In the genomic region with DNA sequence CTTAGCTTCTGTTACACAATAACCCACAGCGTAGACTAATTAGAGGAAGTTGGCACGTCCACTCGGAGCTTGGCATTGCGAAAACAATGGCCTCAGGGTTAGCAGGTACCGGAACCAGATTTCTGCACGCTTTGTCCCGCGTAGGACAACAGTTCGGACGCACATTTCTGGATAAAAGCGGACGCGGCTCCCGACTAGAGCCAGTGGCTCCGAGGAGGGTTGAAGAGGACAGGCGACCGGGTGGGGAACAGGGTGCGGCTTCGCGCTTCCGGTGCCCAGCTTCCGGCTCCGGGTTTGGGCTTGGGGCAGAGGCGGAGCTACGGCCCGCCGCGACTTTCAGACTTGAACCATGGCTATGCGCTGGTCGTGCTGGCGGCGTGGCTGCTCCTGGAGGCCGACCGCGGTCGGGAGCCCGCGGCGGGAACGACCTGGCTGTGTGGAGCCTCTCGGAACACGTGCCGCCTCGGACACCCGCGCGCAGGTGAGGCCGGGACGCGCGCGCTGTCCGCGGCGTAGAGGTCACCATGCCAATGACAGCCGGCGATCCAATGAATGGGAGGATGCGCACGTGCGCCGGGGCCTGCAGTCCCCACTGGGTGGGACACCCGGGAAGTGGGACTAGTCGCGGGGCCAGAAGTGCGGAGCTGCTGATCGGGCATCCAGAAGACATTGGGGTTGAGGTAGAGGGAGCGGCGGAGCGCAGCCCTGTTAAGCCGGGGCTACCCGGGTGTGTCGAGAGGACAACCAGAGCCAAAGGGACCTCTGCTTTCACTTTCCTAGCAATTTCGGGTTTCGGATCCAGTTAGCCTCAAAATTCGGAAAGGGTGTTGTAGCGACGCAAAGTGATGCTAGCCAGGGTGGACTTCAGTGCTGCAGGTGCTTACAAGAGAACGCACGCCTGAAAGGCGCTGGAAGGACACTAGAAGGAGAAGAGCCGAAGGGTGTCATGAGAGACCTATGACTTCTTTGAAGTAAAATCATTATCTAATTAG, we compare ENCODE assay signal across 7 mouse cellular contexts. TPM values are rescaled to one million over a fixed set of nuclear protein-coding genes. Genes with fewer than 3 reads are reported as not detected.
A peak's percentile ranks its signal among the peaks of the same experiment; 100 is the strongest.
DNase-seq lines count a peak whose midpoint lies in the region; ATAC-seq lines count a peak whose summit lies in the region.

A gene (plus strand): TSS at position 241 of the 992 bp plus-strand sequence.

- H3K27me3 ChIP-seq in intestine, embryonic 15.5 days (replicated peaks): no peaks in the 10 kb centered on the region
- no peaks in the 10 kb centered on the region for H3K27me3 ChIP-seq in midbrain, embryonic 10.5 days (ENCODE audit: low read depth, poor library complexity, severe bottlenecking)

- no peaks in the 10 kb centered on the region for H3K9me3 ChIP-seq in intestine, embryonic 15.5 days
- no peaks in the 10 kb centered on the region for H3K9me3 ChIP-seq in midbrain, embryonic 10.5 days (replicated peaks)

- H3K9ac ChIP-seq in intestine, embryonic 15.5 days: peak within 1 kb of the TSS; percentile 80

- peak within 1 kb of the TSS; percentile 87 for H3K27ac ChIP-seq in intestine, embryonic 15.5 days
- H3K27ac ChIP-seq in midbrain, embryonic 10.5 days (replicated peaks): peak within 1 kb of the TSS; percentile 92

- peak within 1 kb of the TSS; percentile 94 for H3K4me3 ChIP-seq in intestine, embryonic 15.5 days (replicated peaks)
- peak within 1 kb of the TSS; percentile 91 for H3K4me3 ChIP-seq in midbrain, embryonic 10.5 days

- intact Hi-C loops in gastrocnemius, postnatal 36 days (cut with DNase I): loop anchor here (1.0 to 2.0 kb wide), 2 partner anchors 173 to 261 kb away; a partner anchor contains a TSS
- intact Hi-C loops in left cerebral cortex, postnatal 25 days (cut with DNase I): loop anchor here (2.0 to 5.0 kb wide), 3 partner anchors 142 to 261 kb away; a partner anchor contains a TSS

- ATAC-seq in intestine, embryonic 15.5 days: peak; percentile 99

- under 1% methylated on average over 77 of the region's 81 CpGs for WGBS in intestine, embryonic 15.5 days
- WGBS in midbrain, embryonic 10.5 days: under 1% methylated on average over 81 of the region's 81 CpGs

- peak; percentile 95 for DNase-seq in adrenal gland, adult 2 months
- DNase-seq in embryo, embryonic 11.5 days (ENCODE audit: low read depth, low spot score): peak; percentile 69
- DNase-seq in gastrocnemius, postnatal 36 days: peak; percentile 82 to 85
- DNase-seq in left cerebral cortex, postnatal 25 days (ENCODE audit: low spot score in 2 of 2): peak; percentile 90 to 94
- DNase-seq in midbrain, embryonic 10.5 days (ENCODE audit: low spot score): peak; percentile 92
- peak; percentile 84 for DNase-seq in right cerebral cortex, postnatal 4 days

- H3K36me3 ChIP-seq in intestine, embryonic 15.5 days: no peaks in the 10 kb centered on the region
- H3K36me3 ChIP-seq in midbrain, embryonic 10.5 days: peaks cover 4% of the 10 kb centered on the region; the same call in 1 of the 2 replicates

- H3K4me1 ChIP-seq in intestine, embryonic 15.5 days (replicated peaks): no peaks in the 10 kb centered on the region
- H3K4me1 ChIP-seq in midbrain, embryonic 10.5 days: peaks cover 20% of the 10 kb centered on the region

- H3K4me2 ChIP-seq in intestine, embryonic 15.5 days (replicated peaks): peak within 1 kb of the TSS; percentile 78

RNA-seq across cellular contexts. Expression of the gene that starts here (rescaled TPM):
- total RNA-seq in adrenal gland, adult 2 months (2021): 10 to 100 TPM in 1 of 2 experiments, 1 to 10 TPM in 1; 8.6 to 10.6 TPM
- 3.3 and 5.0 TPM in 2 replicates for polyA plus RNA-seq in adrenal gland, adult 2 months (2012; rRNA removed)
- 10 to 100 TPM; 12.4 to 12.5 TPM for total RNA-seq in gastrocnemius, postnatal 36 days (2021)
- 35.3 TPM in 2 replicates for polyA plus RNA-seq in intestine, embryonic 15.5 days (2015; fragmentation: Nextera tagmentation; extraction: Ambion mirVana)
- total RNA-seq in left cerebral cortex, postnatal 25 days (2021): 10 to 100 TPM; 12.8 to 14.5 TPM
- 26.0 and 26.3 TPM in 2 replicates for polyA plus RNA-seq in midbrain, embryonic 10.5 days (2016; fragmentation: Nextera tagmentation; extraction: Ambion mirVana)

Comparison
In these comparisons a context has a peak if more than half of its experiments do, and no peak if none do; other contexts are left out.
1. Peak in every context shown above with its lines: DNase-seq, ATAC-seq, H3K4me3 ChIP-seq and H3K27ac ChIP-seq.